Mouse (Mus musculus): ENCODE measurements around the gene Pank4. TPM values are rescaled to one million over a fixed set of nuclear protein-coding genes. Genes with fewer than 3 reads are reported as not detected.

The Pank4 gene
- polyA plus RNA-seq, 1 experiment = 16.7 TPM

DNA sequence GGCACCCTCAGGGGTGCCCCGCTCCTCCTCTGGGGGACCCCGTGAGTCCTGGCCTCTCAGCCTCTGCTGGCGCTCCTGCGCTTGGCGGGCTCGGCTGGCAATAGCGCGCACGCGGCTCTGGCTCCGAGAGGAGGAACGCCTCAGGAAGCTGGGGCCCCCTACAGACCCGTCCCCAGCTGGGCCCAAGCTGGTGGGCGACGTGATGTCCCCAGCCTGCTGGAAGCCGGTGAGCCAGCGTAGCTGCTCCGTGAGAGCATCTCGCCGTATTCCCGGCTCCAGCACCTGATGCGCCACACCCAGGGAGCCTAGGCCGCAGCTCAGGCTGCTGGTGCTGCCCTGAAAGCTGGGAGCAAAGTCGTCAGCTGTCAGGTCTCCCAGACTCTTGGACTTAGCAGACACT lies 19.8 kb downstream of the Pank4 start:
- TF ChIP-seq POLR2A (IDR thresholded peaks at IDR 0.05; ENCODE audit: control insufficient read depth, low read depth, low read length) (no peak), CTCF (IDR thresholded peaks at IDR 0.05; ENCODE audit: control insufficient read depth, insufficient read depth, insufficient replicate concordance, low read depth, low read length) (no peak)
- no peak overlapping the region for H3K27ac ChIP-seq (ENCODE audit: control insufficient read depth, insufficient read depth, low read depth, low read length)
- H3K36me3 ChIP-seq (ENCODE audit: control insufficient read depth, insufficient read depth, low read length) = no peaks in the 10 kb centered on the region; the same call in none of the 2 replicates
- no peaks in the 10 kb centered on the region for H3K27me3 ChIP-seq (ENCODE audit: control insufficient read depth, insufficient read depth, low read length)
- no peak overlapping the region for H3K4me3 ChIP-seq (ENCODE audit: control insufficient read depth, low read depth, low read length)
- H3K4me1 ChIP-seq (ENCODE audit: control insufficient read depth, insufficient read depth, low read length) = peaks cover 3% of the 10 kb centered on the region

DNA sequence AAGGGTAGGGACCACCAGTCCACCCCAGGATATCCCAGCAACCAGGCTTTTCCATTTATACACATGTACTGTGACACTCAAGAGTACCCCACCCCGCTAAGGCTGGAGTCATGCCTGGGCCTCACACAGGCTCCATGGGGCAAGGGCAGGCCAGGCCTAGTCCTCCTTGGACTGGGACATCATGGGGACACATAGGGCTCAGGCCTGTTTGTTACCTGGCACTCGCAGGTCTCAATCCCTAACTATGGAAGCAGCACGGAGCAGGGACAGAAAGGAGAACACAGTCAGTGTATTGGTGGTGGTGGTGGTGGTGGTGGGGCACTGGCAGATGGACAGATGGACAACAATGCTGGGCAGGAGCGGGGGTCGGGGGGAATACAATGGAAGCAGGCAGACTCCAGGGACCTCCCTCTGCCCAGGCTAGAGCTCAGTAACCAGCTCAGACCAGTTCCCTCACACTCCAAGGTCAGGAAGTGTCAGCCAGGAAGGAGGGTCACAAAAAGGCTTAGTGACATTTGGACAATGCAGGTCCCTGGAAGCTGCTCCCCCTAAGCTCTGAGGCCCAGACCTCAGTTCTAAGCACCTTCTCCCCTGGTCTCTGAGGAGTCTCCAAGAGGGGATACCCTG lies 21.3 kb downstream of the Pank4 start:
- H3K4me1 ChIP-seq (ENCODE audit: control insufficient read depth, insufficient read depth, low read length) = peaks cover 3% of the 10 kb centered on the region
- H3K4me3 ChIP-seq (ENCODE audit: control insufficient read depth, low read depth, low read length) = no peak overlapping the region
- H3K27ac ChIP-seq (ENCODE audit: control insufficient read depth, insufficient read depth, low read depth, low read length) = no peak overlapping the region
- TF ChIP-seq POLR2A (IDR thresholded peaks at IDR 0.05; ENCODE audit: control insufficient read depth, low read depth, low read length) = no peak
- TF ChIP-seq CTCF (IDR thresholded peaks at IDR 0.05; ENCODE audit: control insufficient read depth, insufficient read depth, insufficient replicate concordance, low read depth, low read length) = no peak
- H3K27me3 ChIP-seq (ENCODE audit: control insufficient read depth, insufficient read depth, low read length) = no peaks in the 10 kb centered on the region
- no peaks in the 10 kb centered on the region; the same call in none of the 2 replicates for H3K36me3 ChIP-seq (ENCODE audit: control insufficient read depth, insufficient read depth, low read length)

DNA sequence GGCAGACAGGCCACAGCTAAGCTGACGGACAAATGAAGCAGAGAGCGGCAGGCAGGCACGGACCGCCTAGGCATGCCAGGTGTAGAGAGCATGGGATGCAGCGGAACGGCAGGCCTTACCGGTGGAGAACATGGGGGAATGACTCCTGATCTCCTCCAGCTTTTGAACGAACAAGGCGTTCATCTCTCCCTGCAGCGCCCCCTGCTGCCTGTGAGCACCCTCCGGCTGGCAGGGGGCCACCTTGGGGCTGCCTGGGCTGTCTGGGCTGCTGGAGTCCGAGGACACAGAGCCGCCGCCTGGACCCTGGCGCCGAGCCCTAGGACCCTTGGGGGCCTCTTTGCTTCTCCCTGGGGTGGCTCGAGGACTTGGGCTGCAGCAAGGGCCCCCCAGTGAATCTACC lies 22.2 kb downstream of the Pank4 start:
- Histone ChIP-seq H3K4me3 (ENCODE audit: control insufficient read depth, low read depth, low read length) (no peak overlapping the region), H3K4me1 (ENCODE audit: control insufficient read depth, insufficient read depth, low read length) (peaks cover 3% of the 10 kb centered on the region), H3K27me3 (ENCODE audit: control insufficient read depth, insufficient read depth, low read length) (no peaks in the 10 kb centered on the region), H3K27ac (ENCODE audit: control insufficient read depth, insufficient read depth, low read depth, low read length) (no peak overlapping the region), H3K36me3 (ENCODE audit: control insufficient read depth, insufficient read depth, low read length) (no peaks in the 10 kb centered on the region; the same call in 1 of the 2 replicates)
- no peak for TF ChIP-seq POLR2A (IDR thresholded peaks at IDR 0.05; ENCODE audit: control insufficient read depth, low read depth, low read length)
- TF ChIP-seq CTCF (IDR thresholded peaks at IDR 0.05; ENCODE audit: control insufficient read depth, insufficient read depth, insufficient replicate concordance, low read depth, low read length) = peak; percentile 64

DNA sequence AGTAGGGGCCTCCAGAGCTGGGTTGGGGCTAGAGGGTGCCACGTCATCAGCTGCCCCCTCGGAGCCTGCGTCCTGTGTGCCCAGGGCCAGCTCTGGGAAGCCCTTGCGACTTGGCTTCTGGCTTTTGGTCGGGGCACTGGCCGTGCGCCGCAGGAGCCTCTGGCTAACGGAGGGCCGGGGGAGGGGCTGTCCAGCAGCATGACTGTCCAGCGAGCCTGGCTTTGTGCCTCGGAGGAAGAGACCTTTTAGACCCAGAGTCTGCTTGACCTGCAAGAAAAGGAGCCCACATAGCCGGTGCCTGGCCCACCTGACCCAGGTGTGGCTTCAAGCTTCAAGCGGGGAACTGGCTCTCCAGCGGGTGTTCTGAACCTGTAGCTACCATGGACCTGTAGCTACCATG lies 22.8 kb downstream of the Pank4 start:
- no peaks in the 10 kb centered on the region for H3K27me3 ChIP-seq (ENCODE audit: control insufficient read depth, insufficient read depth, low read length)
- no peak overlapping the region for H3K4me3 ChIP-seq (ENCODE audit: control insufficient read depth, low read depth, low read length)
- H3K27ac ChIP-seq (ENCODE audit: control insufficient read depth, insufficient read depth, low read depth, low read length) = no peak overlapping the region
- no peak for TF ChIP-seq POLR2A (IDR thresholded peaks at IDR 0.05; ENCODE audit: control insufficient read depth, low read depth, low read length)
- no peak for TF ChIP-seq CTCF (IDR thresholded peaks at IDR 0.05; ENCODE audit: control insufficient read depth, insufficient read depth, insufficient replicate concordance, low read depth, low read length)
- no peaks in the 10 kb centered on the region for H3K36me3 ChIP-seq (ENCODE audit: control insufficient read depth, insufficient read depth, low read length)
- H3K4me1 ChIP-seq (ENCODE audit: control insufficient read depth, insufficient read depth, low read length) = peaks cover 3% of the 10 kb centered on the region

DNA sequence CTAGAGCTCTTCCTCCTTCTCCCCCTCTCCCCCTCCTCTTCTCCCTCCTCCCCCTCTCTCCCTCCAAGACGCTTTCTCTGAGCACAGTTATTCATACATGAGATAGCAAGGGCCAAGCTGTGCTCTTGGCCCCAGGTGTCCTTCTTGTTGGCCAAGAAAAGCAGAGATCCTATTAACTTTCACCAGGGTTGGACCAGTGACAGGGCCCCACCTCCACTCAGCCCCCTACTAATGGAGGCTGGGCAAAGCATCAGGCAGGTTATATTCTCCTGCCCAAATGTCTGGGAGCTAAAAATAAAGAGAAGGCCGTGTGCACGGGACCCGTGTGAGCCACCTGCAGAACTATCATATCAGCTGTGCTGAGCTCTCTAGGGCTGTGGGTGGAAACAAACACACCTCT lies 31.0 kb downstream of the Pank4 start:
- no peak for TF ChIP-seq POLR2A (IDR thresholded peaks at IDR 0.05; ENCODE audit: control insufficient read depth, low read depth, low read length)
- TF ChIP-seq CTCF (IDR thresholded peaks at IDR 0.05; ENCODE audit: control insufficient read depth, insufficient read depth, insufficient replicate concordance, low read depth, low read length) = no peak
- Histone ChIP-seq H3K4me1 (ENCODE audit: control insufficient read depth, insufficient read depth, low read length) (no peaks in the 10 kb centered on the region), H3K36me3 (ENCODE audit: control insufficient read depth, insufficient read depth, low read length) (no peaks in the 10 kb centered on the region), H3K4me3 (ENCODE audit: control insufficient read depth, low read depth, low read length) (no peak overlapping the region), H3K27ac (ENCODE audit: control insufficient read depth, insufficient read depth, low read depth, low read length) (no peak overlapping the region), H3K27me3 (ENCODE audit: control insufficient read depth, insufficient read depth, low read length) (no peaks in the 10 kb centered on the region)

DNA sequence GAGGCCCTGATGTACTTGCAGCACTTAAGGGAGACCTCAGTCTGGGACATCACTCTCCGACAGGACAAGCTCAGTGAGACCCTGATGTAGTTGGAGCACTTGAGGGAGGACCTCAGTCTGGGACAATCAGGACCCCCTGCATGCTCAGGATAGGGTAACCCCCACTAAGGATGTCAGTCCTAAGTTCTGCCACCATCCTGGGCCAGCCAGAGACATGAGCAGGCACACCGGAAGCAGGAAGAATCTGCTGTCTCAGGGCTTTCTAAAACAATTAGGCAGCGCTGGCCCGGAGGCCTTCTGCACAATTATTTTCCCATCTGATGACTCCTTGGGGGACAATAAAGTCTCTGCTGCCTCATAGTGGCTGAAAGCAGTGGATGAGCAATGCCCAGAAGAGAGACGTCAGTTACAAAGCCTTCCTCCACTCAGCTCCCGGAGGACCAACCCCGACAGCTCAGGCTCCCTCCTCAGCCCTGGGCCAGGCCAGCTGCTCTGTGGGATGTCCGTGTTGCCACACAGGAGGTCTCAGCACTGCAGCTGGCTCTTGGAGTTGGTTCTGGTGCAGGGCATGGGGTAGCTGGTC lies 32.7 kb downstream of the Pank4 start:
- Histone ChIP-seq H3K36me3 (ENCODE audit: control insufficient read depth, insufficient read depth, low read length) (no peaks in the 10 kb centered on the region), H3K27me3 (ENCODE audit: control insufficient read depth, insufficient read depth, low read length) (no peaks in the 10 kb centered on the region), H3K27ac (ENCODE audit: control insufficient read depth, insufficient read depth, low read depth, low read length) (no peak overlapping the region), H3K4me3 (ENCODE audit: control insufficient read depth, low read depth, low read length) (no peak overlapping the region), H3K4me1 (ENCODE audit: control insufficient read depth, insufficient read depth, low read length) (no peaks in the 10 kb centered on the region)
- TF ChIP-seq CTCF (IDR thresholded peaks at IDR 0.05; ENCODE audit: control insufficient read depth, insufficient read depth, insufficient replicate concordance, low read depth, low read length) = no peak
- TF ChIP-seq POLR2A (IDR thresholded peaks at IDR 0.05; ENCODE audit: control insufficient read depth, low read depth, low read length) = no peak

DNA sequence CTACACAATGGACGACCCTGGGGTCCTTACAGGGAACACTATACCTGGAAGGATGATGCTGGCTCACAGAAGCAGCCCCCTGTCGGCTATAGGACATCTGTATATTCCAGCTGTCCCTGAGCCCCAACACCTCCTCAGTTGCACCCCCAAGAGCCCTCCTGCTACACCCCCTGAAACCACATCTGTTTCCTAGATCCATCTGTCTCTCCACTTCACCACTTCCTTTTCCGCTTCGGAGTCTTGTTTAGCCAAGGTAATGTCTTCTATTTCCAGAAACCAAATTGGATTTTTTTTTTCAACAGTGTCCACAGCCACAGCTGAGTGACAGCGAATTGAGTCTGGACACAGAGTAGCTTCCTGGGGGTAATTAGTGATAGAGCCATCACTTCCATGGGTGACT lies 35.5 kb downstream of the Pank4 start:
- Histone ChIP-seq H3K27ac (ENCODE audit: control insufficient read depth, insufficient read depth, low read depth, low read length) (no peak overlapping the region), H3K27me3 (ENCODE audit: control insufficient read depth, insufficient read depth, low read length) (no peaks in the 10 kb centered on the region), H3K36me3 (ENCODE audit: control insufficient read depth, insufficient read depth, low read length) (no peaks in the 10 kb centered on the region), H3K4me1 (ENCODE audit: control insufficient read depth, insufficient read depth, low read length) (no peaks in the 10 kb centered on the region), H3K4me3 (ENCODE audit: control insufficient read depth, low read depth, low read length) (no peak overlapping the region)
- no peak for TF ChIP-seq CTCF (IDR thresholded peaks at IDR 0.05; ENCODE audit: control insufficient read depth, insufficient read depth, insufficient replicate concordance, low read depth, low read length)
- TF ChIP-seq POLR2A (IDR thresholded peaks at IDR 0.05; ENCODE audit: control insufficient read depth, low read depth, low read length) = no peak
